1 mouse cellular context compared by ENCODE assay signal in the genomic region with DNA sequence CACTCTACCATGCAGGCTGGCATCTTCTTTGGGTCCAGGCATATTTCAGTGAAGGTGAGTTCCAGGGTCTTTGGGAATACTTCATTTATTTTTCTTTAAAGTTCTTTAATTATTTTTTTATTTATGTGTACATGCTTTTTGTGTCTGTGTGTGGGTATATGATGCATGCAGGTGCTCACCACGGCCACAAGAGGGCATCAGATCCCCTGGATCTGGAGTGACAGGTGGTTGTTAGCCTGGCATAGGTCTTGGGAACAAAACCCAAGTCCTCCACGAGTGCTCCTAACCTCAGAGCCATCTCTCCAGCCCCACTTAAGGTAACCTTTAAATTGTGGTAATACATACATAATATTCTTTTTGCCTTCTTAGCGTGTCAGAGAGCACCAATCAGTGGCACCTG.
TF ChIP-seq lines count a peak whose summit lies in the region.

No protein-coding gene starts in this region.

TF ChIP-seq in CH12.LX, 34 proteins besides CTCF, POLR2A, EP300 and RAD21:
- TF ChIP-seq MAFK (IDR thresholded peaks at IDR 0.05; ENCODE audit: insufficient replicate concordance, low read length) (no peak), BHLHE40 (IDR thresholded peaks at IDR 0.05; ENCODE audit: low read depth, low read length) (no peak), GABPA (IDR thresholded peaks at IDR 0.05; ENCODE audit: insufficient replicate concordance, low read depth, low read length) (no peak), UBTF (IDR thresholded peaks at IDR 0.05; ENCODE audit: low read depth, low read length) (no peak), MYC (IDR thresholded peaks at IDR 0.05; ENCODE audit: low read depth, low read length) (no peak), NELFE (IDR thresholded peaks at IDR 0.05; ENCODE audit: low read depth, low read length) (no peak), USF1 (IDR thresholded peaks at IDR 0.05; ENCODE audit: low read depth, low read length) (no peak)
